Comparison of ENCODE assay signal across 26 mouse cellular contexts in genomic region chr13:83394773-83395172, GRCm38 (mm10).
DNase-seq lines count a peak whose midpoint lies in the region; ATAC-seq and TF ChIP-seq lines count a peak whose summit lies in the region.
"Had no signal": no experiment of that assay in that cellular context is flagged by ENCODE, and none has a peak within 500 bp of the region (broad histone marks: within the 10 kb centered on the region; RNA-seq: fewer than 3 reads in every experiment).

No protein-coding gene starts in this region.

- H3K9me3 ChIP-seq in midbrain, embryonic 11.5 days (ENCODE audit: control insufficient read depth, low read length), result no peaks in the 10 kb centered on the region
- no peaks in the 10 kb centered on the region for H3K9me3 ChIP-seq in midbrain, embryonic 16.5 days (replicated peaks; ENCODE audit: control insufficient read depth, low read length, poor library complexity, severe bottlenecking)
- H3K9me3 ChIP-seq in intestine, embryonic 16.5 days (ENCODE audit: control insufficient read depth, low read length), result no peaks in the 10 kb centered on the region
- no peaks in the 10 kb centered on the region for H3K9me3 ChIP-seq in hindbrain, postnatal 0 days (ENCODE audit: low read length)
- no peaks in the 10 kb centered on the region for H3K9me3 ChIP-seq in kidney, embryonic 15.5 days (replicated peaks)
- H3K9me3 ChIP-seq: forebrain, embryonic 12.5 days; forebrain, embryonic 15.5 days; G1E; hindbrain, embryonic 13.5 days had no signal

- H3K9ac ChIP-seq in midbrain, embryonic 11.5 days (ENCODE audit: low read length), result no peak overlapping the region
- H3K9ac ChIP-seq in midbrain, embryonic 16.5 days (ENCODE audit: low read depth, low read length), result no peak overlapping the region
- H3K9ac ChIP-seq in intestine, embryonic 16.5 days (ENCODE audit: low read depth, low read length), result no peak overlapping the region
- H3K9ac ChIP-seq in hindbrain, postnatal 0 days (replicated peaks; ENCODE audit: low read length), result no peak overlapping the region
- H3K9ac ChIP-seq in kidney, embryonic 15.5 days, result no peak overlapping the region
- H3K9ac ChIP-seq: forebrain, embryonic 12.5 days; forebrain, embryonic 15.5 days; hindbrain, embryonic 13.5 days had no signal

- no peak overlapping the region for H3K4me2 ChIP-seq in midbrain, embryonic 11.5 days
- H3K4me2 ChIP-seq in midbrain, embryonic 16.5 days (ENCODE audit: low read length), result no peak overlapping the region
- H3K4me2 ChIP-seq in intestine, embryonic 16.5 days (ENCODE audit: low read depth, low read length), result no peak overlapping the region
- H3K4me2 ChIP-seq in hindbrain, postnatal 0 days (ENCODE audit: low read depth, low read length), result no peak overlapping the region
- H3K4me2 ChIP-seq in kidney, embryonic 15.5 days, result no peak overlapping the region
- H3K4me2 ChIP-seq: forebrain, embryonic 12.5 days; forebrain, embryonic 15.5 days; heart, embryonic 11.5 days; hindbrain, embryonic 13.5 days had no signal

- H3K4me1 ChIP-seq in midbrain, embryonic 11.5 days (ENCODE audit: control insufficient read depth, insufficient read depth, low read length), result no peaks in the 10 kb centered on the region
- H3K4me1 ChIP-seq in midbrain, embryonic 16.5 days (ENCODE audit: control insufficient read depth, insufficient read depth, low read length), result peaks cover 3% of the 10 kb centered on the region; the same call in 1 of the 2 replicates
- no peaks in the 10 kb centered on the region for H3K4me1 ChIP-seq in intestine, embryonic 16.5 days (ENCODE audit: control insufficient read depth, insufficient read depth, low read length)
- H3K4me1 ChIP-seq in hindbrain, postnatal 0 days (ENCODE audit: insufficient read depth, low read length), result no peaks in the 10 kb centered on the region
- no peaks in the 10 kb centered on the region for H3K4me1 ChIP-seq in kidney, embryonic 15.5 days
- H3K4me1 ChIP-seq: forebrain, embryonic 12.5 days; forebrain, embryonic 15.5 days; hindbrain, embryonic 13.5 days had no signal

- peak; percentile 67 for ATAC-seq in frontal cortex, adult (ENCODE audit: low TSS enrichment)
- no peak for ATAC-seq in midbrain, embryonic 11.5 days (ENCODE audit: low FRiP score)
- ATAC-seq in midbrain, embryonic 16.5 days, result no peak
- ATAC-seq in megakaryocyte progenitor cell, adult 5-6 weeks (replicated peaks; ENCODE audit: poor library complexity), result peak; percentile 73
- no peak for ATAC-seq in intestine, embryonic 16.5 days
- no peak for ATAC-seq in hindbrain, postnatal 0 days
- no peak for ATAC-seq in kidney, embryonic 15.5 days (replicated peaks; ENCODE audit: low FRiP score)
- ATAC-seq: forebrain, embryonic 15.5 days; hindbrain, embryonic 16.5 days; inflammation-experienced regulatory T-cells, adult 6 months had no signal

- WGBS in midbrain, embryonic 11.5 days, result 26% methylated on average over 1 of the region's 1 CpGs
- 8% methylated on average over 1 of the region's 1 CpGs for WGBS in midbrain, embryonic 16.5 days
- WGBS in intestine, embryonic 16.5 days, result 56% methylated on average over 1 of the region's 1 CpGs
- 49% methylated on average over 1 of the region's 1 CpGs for WGBS in hindbrain, postnatal 0 days
- WGBS in kidney, embryonic 15.5 days, result 73% methylated on average over 1 of the region's 1 CpGs

- H3K36me3 ChIP-seq in midbrain, embryonic 11.5 days (ENCODE audit: control insufficient read depth, insufficient read depth, low read length), result no peaks in the 10 kb centered on the region
- H3K36me3 ChIP-seq in midbrain, embryonic 16.5 days (ENCODE audit: control insufficient read depth, insufficient read depth, low read length), result no peaks in the 10 kb centered on the region
- no peaks in the 10 kb centered on the region for H3K36me3 ChIP-seq in intestine, embryonic 16.5 days (ENCODE audit: control insufficient read depth, insufficient read depth, low read length)
- no peaks in the 10 kb centered on the region for H3K36me3 ChIP-seq in hindbrain, postnatal 0 days (ENCODE audit: insufficient read depth, low read length)
- H3K36me3 ChIP-seq in kidney, embryonic 15.5 days, result no peaks in the 10 kb centered on the region
- H3K36me3 ChIP-seq: forebrain, embryonic 12.5 days; forebrain, embryonic 15.5 days; G1E; hindbrain, embryonic 13.5 days had no signal

- no peak for DNase-seq in frontal cortex, postnatal 36 days (ENCODE audit: low spot score in 2 of 2)
- peak; percentile 85 for DNase-seq in midbrain, embryonic 11.5 days (ENCODE audit: low spot score, missing footprints)
- no peak for DNase-seq in hindbrain, postnatal 0 days (ENCODE audit: low spot score)
- DNase-seq: adrenal gland, adult 2 months; adrenal gland, postnatal 25 days; B cell, adult 2 months; cerebellum, adult 11-12 months; cerebellum, adult 8-10 months; cerebellum, postnatal 10 days; cerebellum, postnatal 36 days; gastrocnemius, adult 2 months; gastrocnemius, postnatal 14 days; heart, adult 11 months had no signal

- no peaks in the 10 kb centered on the region for H3K27me3 ChIP-seq in midbrain, embryonic 11.5 days (ENCODE audit: control insufficient read depth, insufficient read depth, low read length)
- no peaks in the 10 kb centered on the region for H3K27me3 ChIP-seq in midbrain, embryonic 16.5 days (ENCODE audit: control insufficient read depth, insufficient read depth, low read depth, low read length)
- H3K27me3 ChIP-seq in intestine, embryonic 16.5 days (replicated peaks; ENCODE audit: control insufficient read depth, insufficient read depth, low read length), result no peaks in the 10 kb centered on the region
- no peaks in the 10 kb centered on the region for H3K27me3 ChIP-seq in hindbrain, postnatal 0 days (ENCODE audit: insufficient read depth, low read length)
- H3K27me3 ChIP-seq in kidney, embryonic 15.5 days, result no peaks in the 10 kb centered on the region
- H3K27me3 ChIP-seq: CH12.LX; forebrain, embryonic 12.5 days; forebrain, embryonic 15.5 days; hindbrain, embryonic 13.5 days had no signal

- H3K4me3 ChIP-seq in midbrain, embryonic 11.5 days (ENCODE audit: low read depth, low read length), result no peak overlapping the region
- H3K4me3 ChIP-seq in midbrain, embryonic 16.5 days (ENCODE audit: low read depth, low read length), result no peak overlapping the region
- no peak overlapping the region for H3K4me3 ChIP-seq in intestine, embryonic 16.5 days (ENCODE audit: low read length)
- no peak overlapping the region for H3K4me3 ChIP-seq in hindbrain, postnatal 0 days (ENCODE audit: low read length)
- H3K4me3 ChIP-seq in kidney, embryonic 15.5 days (replicated peaks), result no peak overlapping the region
- H3K4me3 ChIP-seq: forebrain, embryonic 12.5 days; forebrain, embryonic 15.5 days; gastrocnemius, adult 2 months; hindbrain, embryonic 13.5 days had no signal

- TF ChIP-seq CTCF in hindbrain, postnatal 0 days (IDR thresholded peaks at IDR 0.05; ENCODE audit: low read depth), result no peak

- H3K27ac ChIP-seq in midbrain, embryonic 11.5 days (ENCODE audit: low read depth, low read length), result no peak overlapping the region
- H3K27ac ChIP-seq in midbrain, embryonic 16.5 days (ENCODE audit: low read length), result no peak overlapping the region
- no peak overlapping the region for H3K27ac ChIP-seq in intestine, embryonic 16.5 days (ENCODE audit: low read length)
- H3K27ac ChIP-seq in hindbrain, postnatal 0 days, result no peak overlapping the region
- H3K27ac ChIP-seq in kidney, embryonic 15.5 days, result no peak overlapping the region
- H3K27ac ChIP-seq: forebrain, embryonic 12.5 days; forebrain, embryonic 15.5 days; gastrocnemius, adult 2 months; hindbrain, embryonic 13.5 days had no signal

Comparison
In these comparisons a context has a peak if more than half of its experiments do, and no peak if none do; other contexts are left out.
1. ATAC-seq: peak in frontal cortex, adult (single experiment) and megakaryocyte progenitor cell, adult 5-6 weeks (single experiment); none in midbrain, embryonic 11.5 days (single experiment), midbrain, embryonic 16.5 days (single experiment), intestine, embryonic 16.5 days (single experiment), hindbrain, postnatal 0 days (single experiment) and kidney, embryonic 15.5 days (single experiment).